8 mouse cellular contexts compared by ENCODE assay signal in genomic region chr13:110406152-110406551, GRCm38 (mm10). TPM values are rescaled to one million over a fixed set of nuclear protein-coding genes. Genes with fewer than 3 reads are reported as not detected.
DNase-seq lines count a peak whose midpoint lies in the region; ATAC-seq lines count a peak whose summit lies in the region.

No protein-coding gene starts in this region.

- intact Hi-C loops in left cerebral cortex, postnatal 4 days (cut with DNase I), result loop anchor here (10.0 kb wide), 1 partner anchor 239 kb away; no protein-coding TSS in a partner anchor

- ATAC-seq in inflammation-experienced regulatory T-cells, adult 6 months, result no peak

- peak; percentile 50 for DNase-seq in left cerebral cortex, postnatal 4 days
- DNase-seq in left cerebral cortex, adult 8-10 months (ENCODE audit: low spot score in 2 of 2), result no peak
- DNase-seq in ZHBTc4 (ENCODE audit: low read depth, low spot score), result peak; percentile 14
- peak; percentile 50 for DNase-seq in gastrocnemius, postnatal 10 days
- DNase-seq in kidney, postnatal 25 days, result peak; percentile 73 to 86
- no peak for DNase-seq in ovary, postnatal 10 days (ENCODE audit: low spot score)
- no peak for DNase-seq in embryo, embryonic 10.5 days (ENCODE audit: low spot score)

RNA-seq across cellular contexts. Expression of gene Plk2, which starts 11.3 kb away (rescaled TPM):
- total RNA-seq in left cerebral cortex, postnatal 4 days (2021), result 100 to 1,000 TPM; 273 to 293 TPM
- 100 to 1,000 TPM; 225 to 252 (median 238) TPM for total RNA-seq in left cerebral cortex, adult 8-10 months (2022)
- total RNA-seq in gastrocnemius, postnatal 10 days (2021), result 10 to 100 TPM; 27.6 to 32.2 TPM
- 1 to 10 TPM; 1.6 to 4.5 (median 3.6) TPM for polyA plus RNA-seq in inflammation-experienced regulatory T-cells, adult 6 months (2017; shearing (Covaris generic))

RNA-seq across cellular contexts. Expression of gene Gapt, which starts 49.2 kb away (rescaled TPM):
- not detected for total RNA-seq in left cerebral cortex, postnatal 4 days (2021)
- under 1 TPM in 1 of 4 experiments, not detected in 3; 0.41 TPM for total RNA-seq in left cerebral cortex, adult 8-10 months (2022)
- under 1 TPM in 1 of 2 experiments, not detected in 1; 0.25 TPM for total RNA-seq in gastrocnemius, postnatal 10 days (2021)
- polyA plus RNA-seq in inflammation-experienced regulatory T-cells, adult 6 months (2017; shearing (Covaris generic)), result under 1 TPM in 1 of 3 experiments, not detected in 2; 0.29 TPM

Comparison
In these comparisons a context has a peak if more than half of its experiments do, and no peak if none do; other contexts are left out.
1. DNase-seq: peak in left cerebral cortex, postnatal 4 days (single experiment), ZHBTc4 (single experiment), gastrocnemius, postnatal 10 days (single experiment) and kidney, postnatal 25 days (2 of 2); none in left cerebral cortex, adult 8-10 months (0 of 2), ovary, postnatal 10 days (single experiment) and embryo, embryonic 10.5 days (single experiment).
2. RNA of gene Plk2, which starts 11.3 kb away (total RNA-seq): 273 to 293 TPM in left cerebral cortex, postnatal 4 days and 225 to 252 TPM in left cerebral cortex, adult 8-10 months; 27.6 to 32.2 TPM in gastrocnemius, postnatal 10 days; every median in the first group is over 4 times any median in the second.